Mouse (Mus musculus) thymus, adult 18-20 months (tissue): Measurements from ENCODE around the gene Car10.
"Not testable (repeated sequence)": the region's sequence is repeated elsewhere in the genome, so short reads cannot be mapped to it uniquely, and the experiment has no call there.

Experiments
- DNase-seq, 2 experiments: peaks; one replicate each; pipeline ENCODE4 v3.0.0; 2022; ENCODE audit warnings: mixed read lengths in 2 of 2

The Car10 gene

DNA sequence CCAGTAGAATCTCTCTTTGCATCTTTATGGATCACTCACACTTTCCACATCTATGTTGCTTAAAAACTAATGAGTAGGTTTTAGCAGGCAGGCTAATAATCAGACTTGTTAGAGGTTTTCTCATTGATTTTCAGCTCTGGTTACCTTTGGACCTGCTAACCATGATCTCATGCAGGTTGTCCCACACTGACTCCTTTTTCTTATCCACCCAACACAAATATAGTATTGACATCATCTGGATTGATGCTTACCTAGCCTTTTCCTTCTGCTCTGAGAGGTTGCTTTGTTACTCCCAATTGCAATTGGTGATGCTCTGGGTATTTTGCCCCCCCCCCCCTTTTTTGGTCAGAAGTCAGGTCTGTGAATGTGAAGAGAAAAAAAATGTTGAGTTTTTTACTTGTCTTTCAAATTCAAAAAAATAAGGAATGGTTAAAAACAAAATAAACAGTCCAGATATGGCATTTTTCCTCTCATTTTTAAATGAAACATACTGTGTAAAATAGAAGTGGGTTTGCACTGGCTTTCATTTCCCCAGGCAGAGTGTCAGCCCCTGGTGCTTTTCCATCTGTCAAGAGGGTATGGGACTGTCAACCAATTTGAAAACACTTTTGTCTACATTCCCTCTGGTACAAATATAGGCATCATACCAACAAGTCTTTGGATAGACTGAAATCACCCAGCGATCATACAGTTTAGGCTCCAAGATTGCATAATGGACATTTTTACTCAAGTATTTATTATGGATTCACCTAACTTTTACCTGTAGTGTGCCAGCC, 75.9 kb downstream of the Car10 start:
- DNase-seq: no peak

DNA sequence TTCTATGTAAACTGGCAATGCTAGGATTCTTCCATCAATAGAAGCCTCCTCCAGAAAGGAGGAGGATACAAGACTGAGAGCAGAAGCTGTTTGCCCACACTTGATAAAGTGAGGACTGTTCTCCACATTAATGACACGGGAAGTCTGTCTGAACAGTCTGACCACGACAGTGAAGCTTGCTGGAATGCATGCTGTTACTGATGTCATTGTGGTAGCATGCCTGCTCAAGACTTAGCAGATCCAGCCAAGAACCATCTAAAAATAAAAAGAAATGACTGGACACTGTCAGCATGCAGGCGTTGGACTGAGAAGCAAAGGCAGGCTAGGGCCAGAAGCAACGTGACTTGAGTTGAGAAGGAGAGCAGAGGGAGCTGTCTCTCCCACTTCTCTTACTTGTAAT, 87.6 kb downstream of the Car10 start:
- DNase-seq: no peak

DNA sequence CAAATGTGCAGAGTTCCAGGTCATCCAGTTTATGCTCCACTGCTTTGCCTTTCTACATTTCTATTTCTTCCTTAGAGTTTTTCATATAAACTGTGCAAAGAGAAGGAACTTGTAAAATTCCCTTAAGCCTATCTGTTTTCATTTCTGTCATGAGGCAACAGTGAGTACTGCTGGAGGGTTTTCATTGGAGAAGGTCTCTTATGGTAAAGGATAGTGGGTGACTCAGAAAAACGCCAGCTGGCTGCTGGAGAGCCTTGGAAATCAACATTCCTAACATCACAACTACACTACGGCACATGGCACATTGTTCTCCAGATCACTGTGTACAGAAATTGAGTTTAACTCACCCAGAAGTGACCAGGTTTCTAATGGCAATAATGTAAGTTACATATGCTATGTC, 88.3 kb downstream of the Car10 start:
- no peak for DNase-seq

DNA sequence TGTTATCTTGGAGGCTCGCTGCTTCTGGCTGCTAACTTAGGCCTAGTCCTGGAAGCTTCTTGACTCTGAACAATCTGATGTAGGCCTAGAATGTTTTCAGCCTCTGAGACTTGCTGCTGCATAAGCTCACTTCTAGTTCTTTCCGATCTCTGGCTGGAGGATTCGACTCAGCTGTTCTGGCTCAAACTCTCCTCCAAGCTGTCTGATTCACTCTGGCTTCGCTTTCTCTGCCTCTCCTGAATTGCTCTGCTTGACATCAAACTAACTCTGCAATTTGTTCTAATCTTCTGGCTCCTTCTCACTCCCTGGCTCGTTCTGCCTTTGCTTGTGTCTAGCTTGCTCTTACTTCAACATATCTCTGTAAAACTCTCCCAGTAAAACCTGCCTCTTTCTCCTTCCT, 90.8 kb downstream of the Car10 start:
- no peak for DNase-seq

DNA sequence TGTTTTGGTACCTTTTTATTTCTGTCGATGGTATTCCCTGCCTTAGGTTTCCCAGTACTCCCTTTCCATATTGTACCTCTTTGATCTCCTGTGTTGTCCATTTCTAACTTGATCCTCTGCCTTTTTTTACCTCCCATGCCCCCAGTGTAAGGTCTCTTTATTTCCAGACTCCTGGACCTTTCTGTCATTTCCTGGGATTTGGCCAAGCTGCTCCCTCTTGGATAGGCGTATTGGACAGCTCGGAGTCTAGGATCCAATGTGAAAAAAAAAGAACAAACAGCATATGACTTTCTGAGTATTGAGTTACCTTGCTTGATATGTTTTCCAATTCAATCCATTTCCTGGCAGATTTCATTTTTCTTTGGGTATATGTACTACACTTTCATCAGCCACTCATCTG, 102.2 kb downstream of the Car10 start:
- no peak for DNase-seq

DNA sequence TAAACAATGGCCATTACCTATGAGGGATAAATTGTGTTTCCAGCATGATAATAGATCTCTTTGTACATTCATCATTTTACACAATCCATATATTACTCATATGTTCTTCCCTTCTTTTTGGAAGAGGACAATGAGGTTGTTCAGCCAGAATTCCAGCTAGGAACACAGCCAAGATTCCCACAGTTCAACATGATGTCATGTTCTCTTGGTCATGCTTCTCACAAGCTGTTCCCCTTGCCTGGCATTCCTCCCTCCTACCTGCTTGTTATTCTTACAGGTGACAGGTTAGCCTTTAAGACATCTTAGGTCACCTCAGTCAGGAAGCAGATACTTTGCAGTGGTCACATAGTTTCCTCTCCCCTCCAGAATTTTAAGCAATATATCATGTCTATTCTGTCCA, 119.6 kb downstream of the Car10 start:
- DNase-seq: no peak

DNA sequence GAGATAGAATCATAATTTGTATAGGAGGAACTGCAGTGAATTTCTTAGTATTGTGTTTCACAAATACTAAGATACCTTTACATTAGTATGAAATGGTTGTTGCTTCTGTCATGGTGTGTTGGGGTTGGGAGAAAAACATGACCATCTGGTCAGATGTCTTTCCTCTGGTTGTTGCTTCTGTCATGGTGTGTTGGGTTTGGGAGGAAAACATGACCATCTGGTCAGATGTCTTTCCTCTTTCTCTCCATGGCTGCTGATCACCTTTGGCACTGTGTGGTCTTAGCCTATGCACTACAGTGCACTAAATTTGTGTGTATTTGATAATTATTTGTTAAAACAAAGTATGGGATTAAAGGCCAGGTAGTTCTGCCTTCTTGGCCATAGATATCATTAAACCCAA, 132.2 kb downstream of the Car10 start:
- DNase-seq: no peak

DNA sequence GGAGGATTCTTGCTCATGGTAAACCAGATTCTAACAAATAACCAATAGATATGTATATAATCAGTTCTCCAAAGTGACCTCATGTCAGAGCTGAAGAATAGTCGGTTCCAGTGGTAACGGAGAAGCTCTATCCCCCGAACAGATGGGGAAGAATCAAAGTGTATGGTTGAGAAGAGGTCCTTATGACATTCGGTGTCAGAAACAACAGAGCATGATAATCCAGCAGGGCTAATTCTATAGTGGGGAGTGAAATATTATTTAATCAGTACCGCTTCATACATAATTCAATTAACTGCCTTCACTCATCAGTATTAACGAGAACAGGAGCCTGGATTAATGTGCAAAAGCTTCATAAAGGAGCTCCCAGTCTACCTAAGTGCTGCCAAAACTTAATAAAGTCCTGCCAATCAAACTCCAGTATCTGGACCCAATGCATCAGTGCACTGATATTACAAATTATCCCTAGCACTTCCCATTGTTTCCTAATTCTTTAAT, 152.0 kb downstream of the Car10 start:
- DNase-seq: no peak

DNA sequence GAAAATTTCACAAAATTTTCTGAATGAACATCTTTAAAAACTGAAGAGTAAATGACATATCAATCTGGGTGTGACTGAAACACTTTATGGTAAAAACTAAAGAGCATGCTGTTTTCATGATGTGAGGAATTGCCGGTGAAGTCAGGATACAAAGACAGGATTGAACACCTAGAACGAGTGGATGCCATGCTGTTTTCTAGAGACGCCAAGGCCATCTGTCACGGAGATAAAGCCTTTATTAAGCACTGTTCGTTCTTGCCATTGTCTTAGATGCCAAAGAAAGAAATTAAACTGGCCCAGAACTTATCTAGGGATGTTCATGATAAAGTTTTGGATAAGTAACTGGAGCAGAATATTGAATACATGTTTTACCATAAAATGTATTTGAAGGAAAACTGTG, 153.9 kb downstream of the Car10 start:
- no peak for DNase-seq

DNA sequence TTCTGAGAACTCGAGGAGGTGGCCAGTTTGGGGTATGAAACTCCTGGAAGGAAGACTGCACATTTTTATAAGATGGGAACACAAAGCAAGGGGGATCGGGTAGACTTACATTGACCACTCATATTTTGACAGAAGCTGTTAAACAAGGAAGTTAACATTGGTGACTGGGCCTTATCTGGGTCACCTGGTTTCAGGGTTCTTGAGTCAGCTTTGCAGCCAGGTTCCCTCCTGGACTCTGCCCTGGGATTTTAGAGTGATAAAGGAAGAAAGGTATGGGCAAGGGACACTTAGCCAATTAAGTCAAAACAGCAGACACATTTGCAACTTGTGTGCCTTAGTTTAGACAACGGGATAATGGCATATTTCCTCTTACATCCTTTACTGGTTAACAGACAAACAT, 166.2 kb downstream of the Car10 start:
- DNase-seq: no peak

DNA sequence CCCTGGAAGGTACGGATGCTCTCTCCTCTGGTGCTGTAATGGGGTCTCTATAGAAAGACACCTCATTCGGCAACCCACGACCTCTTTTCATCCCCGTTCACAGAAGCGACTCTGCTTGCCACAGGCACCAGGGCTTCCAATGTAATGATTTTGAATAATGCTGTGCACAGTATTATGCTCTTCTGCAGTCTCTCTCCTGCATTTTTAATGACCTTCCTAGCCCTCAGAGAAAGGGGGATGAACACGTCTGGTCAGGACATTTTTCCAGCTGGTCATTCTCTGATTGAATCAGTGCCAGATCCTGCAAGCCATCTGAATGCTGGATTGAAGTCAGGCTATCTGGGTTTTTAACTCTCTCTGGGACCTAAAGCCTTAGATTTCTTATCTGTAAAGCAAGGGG, 174.2 kb downstream of the Car10 start:
- DNase-seq: no peak

DNA sequence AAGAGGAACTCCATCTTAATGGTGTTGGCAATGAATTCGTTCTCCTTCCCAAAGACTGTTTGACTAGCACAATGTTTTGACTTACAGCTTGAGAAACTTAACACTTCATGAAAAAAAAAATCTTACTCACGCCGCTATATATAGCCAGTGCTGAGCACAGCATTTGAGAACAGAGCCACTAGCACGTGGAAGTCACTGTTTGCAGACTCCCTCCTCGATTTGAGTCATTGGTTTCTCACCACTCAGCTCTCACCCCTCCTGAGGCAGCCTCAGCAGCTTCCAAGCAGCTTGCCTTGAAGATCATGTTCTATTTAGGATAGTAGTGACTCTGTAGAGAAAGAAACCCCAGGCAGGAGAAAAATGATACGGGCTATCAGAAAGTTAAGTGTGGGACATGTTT, 176.1 kb downstream of the Car10 start:
- DNase-seq: no peak

DNA sequence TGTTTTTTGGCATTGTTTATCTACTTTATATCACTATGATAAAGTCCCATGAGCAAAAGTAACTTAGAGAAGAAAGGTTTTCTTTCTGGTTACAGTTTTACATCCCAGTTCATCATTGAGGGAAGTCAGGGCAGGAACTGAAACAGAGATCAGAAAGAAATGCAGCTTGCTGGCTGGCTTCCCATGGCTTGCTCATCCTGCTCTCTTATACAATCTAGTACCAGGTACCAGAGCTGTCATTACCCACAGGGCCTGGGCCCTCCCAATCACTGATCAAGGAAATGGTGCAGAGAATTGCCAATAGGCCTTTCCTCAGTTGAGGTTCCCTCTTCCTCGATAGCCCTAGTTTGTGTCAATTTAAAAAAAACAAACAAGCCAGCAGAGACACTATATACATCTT, 195.8 kb downstream of the Car10 start:
- no peak for DNase-seq

DNA sequence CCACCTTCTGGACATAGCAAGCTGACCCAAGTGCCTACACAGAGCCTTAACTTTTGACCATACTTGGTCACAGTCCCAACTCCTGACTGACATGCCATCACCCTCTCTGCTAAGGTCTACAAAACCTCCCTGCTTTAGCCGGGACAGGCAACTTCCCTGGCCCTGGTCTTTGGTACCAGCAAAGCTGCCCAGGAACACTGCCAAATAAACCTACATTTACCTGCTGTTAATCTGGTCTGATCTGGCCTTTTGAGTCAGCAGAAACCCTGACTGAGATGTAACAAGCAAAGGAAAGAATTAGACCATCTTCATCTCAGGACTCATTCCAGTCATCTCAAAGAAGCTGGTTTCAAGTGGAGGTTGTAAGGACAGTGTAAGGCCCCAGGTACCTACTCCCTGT, 212.2 kb downstream of the Car10 start:
- DNase-seq: no peak

DNA sequence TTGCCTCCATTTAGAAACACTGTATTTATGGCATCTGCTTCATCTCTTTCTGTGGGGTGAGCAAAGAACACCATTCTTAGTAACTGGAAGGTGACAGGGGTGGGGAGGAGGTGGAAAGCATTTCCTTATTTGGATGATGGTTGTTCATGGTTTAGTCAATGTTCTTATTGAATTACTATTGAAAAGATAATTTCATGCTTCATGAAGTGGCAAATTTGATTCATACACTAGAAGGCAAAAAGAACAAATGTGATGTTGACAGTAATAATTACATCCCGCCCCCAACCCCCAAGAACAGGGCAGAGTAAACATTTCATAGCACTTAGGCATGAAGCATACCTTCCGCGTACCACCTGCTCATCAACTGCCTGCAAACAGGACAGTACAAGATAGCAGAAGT, 239.9 kb downstream of the Car10 start:
- DNase-seq: no peak

DNA sequence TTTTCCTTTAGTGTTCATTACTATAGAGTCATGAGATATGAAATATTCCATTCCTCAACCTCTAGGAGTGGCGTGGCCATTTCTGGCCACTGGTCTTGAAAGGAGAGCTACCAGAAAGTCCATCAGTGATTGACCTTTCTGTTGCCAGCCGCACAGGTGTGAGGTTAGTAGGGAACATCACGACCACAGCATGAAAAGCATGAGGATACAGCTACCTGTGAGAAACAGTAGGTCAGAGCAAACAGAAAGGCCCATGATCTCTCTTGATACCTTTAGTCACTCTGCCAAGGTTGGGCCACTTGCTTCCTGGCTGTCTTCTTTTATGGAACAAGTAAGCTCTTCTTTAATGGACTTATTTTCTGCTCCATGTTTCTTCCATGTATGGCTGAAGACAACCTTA, 246.1 kb downstream of the Car10 start:
- no peak for DNase-seq

DNA sequence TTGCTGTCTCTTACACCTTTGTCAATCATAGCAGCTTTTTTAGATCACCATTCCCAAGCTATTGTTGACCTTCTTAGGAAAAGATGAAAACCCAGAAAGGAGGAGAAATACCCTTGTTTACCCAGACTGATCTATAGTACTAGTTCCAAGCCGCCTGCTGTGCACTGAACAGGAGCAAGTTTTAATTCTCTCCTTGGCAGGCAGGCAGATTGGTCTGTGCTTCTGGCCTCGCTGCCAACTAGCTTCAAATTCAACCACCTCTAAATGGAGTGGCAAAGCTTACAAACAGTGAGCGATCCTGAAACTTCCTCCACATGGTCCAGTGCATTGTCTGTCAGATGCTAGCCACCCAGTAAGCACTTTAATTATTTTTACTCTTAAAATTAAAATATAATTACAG, 247.0 kb downstream of the Car10 start:
- DNase-seq: no peak

DNA sequence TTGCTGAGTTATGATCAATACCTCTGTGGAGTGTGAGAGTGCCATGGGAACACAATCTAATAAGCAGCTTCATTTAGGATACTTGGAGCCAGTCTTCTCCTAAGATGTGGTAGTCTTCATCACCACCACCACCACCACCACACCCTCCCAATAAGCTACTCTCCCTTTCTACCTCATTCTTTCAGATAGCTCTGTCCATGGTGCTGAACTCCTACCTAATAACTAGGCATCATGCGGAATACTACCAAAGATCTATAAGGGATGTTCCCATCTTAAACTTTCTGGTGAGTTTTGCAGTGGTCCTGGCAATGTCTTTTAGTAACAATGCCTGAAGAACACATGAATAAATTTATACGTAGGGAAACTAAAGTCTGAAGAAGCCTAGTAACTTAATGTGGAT, 263.7 kb downstream of the Car10 start:
- DNase-seq: no peak

DNA sequence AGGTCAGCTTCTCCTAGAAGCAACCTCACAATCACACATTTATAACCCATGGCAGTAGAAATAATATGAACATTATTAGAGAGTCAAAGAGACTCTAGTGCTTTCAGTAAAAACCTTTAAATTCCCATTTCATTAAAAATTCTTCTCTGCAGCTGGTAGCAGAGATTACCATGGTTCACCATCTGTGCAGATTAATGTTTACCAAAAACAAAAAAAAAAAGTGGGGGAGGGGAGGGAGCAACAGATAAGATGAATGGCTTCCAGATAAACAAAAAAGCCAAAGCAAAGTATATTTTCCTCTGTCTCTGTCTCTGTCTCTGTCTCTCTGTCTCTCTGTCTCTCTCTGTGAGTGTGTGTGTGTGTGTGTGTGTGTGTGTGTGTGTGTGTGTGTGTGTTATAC, 266.3 kb downstream of the Car10 start:
- DNase-seq: no peak

DNA sequence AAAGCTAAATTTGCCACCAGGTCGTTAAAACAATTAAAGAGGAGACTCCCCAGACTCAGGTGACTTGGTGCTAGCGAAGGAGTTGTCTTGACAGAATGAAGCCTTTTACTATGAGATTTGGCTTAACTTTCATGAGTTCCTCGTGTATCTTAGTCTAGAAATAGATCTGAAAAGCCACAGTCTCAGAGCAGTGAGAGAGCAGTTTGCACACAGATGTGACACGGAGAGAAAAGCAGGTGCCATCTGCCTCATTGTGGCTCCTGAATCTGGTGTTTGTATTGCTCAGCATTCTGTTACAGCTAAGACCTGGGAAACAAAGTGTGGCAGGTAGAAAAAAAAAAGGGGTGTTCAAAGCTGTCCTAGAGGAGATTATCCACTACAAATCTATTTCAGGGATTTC, 269.4 kb downstream of the Car10 start:
- no peak for DNase-seq

DNA sequence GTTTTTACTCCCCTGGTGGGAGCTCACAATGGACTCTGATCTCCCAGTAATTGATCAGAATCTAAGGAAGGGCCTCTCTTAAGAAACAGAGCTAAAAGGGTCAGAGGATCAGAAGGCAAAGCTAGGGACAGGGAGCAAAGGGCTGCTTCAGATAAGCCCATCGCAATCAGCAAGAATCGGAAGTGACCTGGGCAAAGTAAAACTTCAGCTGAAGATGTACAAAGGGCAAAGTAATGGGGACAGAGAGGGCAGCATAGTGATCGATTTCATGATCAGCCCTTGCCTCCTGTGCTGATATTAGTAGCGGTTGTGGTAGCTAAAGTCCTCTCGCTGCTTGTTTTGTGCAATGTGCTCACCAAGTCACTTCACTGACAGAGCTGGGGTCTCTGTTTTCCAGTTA, 269.9 kb downstream of the Car10 start:
- DNase-seq: no peak

DNA sequence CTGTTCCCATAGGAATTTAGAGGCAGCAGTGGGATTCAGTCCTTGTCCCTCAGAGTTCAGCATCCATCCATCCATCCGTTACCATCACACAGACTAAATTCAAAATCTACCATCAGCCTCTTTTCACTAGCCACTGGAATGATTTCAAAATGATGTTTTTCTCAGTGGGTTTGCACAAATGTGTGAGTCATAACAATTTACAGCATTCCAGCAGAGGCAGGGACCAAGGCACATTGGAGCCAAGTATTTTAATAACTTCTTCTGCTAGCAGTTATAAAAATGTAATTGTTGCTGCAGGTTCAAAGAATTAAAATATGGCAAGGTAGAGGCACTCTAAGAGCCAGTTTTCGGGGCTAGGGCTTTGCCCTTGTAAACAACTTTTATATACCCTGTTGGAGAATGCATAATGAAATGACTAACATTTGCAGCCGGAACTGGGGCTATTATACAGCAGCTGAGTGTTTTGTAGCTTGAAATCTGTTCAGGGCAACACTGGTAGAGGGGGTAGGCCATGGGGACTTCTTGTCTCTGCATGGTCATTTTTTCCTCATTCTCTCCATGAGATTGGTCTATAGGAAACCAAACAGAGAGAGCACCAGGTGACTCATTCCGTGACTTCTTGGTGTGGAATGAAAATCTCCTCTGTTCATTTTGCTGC, 276.0 kb downstream of the Car10 start:
- no peak for DNase-seq

DNA sequence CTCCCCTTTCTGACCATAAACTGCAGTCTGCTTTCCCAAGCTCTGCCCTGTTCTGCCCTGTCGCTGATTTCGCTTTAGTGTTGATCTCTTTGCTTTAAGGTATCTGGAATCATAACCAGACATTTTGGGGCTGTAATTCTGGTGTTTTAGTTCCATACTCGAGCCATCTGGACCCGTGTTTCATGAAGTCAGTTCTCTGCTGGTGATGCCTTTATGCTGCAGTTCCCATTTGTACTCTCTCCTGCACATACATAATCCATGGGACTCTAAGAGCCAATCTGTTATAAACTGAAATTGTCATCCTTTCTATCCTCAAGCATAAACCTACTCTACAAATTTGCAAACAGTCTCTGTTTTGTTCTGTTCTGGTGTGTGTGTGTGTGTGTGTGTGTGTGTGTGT, 293.3 kb downstream of the Car10 start:
- DNase-seq: no peak

DNA sequence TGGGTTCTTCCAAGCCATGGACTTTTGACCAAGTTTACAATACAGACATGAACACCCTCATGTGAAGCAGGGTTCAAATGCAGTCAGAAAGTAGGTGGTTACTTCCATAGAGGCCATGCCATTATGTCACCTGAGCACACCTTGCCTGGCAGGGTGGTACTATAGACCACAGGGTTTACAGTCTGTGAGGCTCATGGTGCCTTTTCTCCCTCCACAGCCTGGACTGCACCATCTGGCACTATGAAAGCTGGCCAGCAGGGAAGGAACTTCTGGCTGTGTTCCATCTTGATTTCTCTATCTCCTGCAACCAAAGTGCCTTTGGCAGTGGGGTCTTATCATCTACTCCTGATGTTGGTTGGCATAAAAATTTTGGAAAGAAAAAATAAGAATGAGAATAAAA, 295.5 kb downstream of the Car10 start:
- not testable (repeated sequence) for DNase-seq

DNA sequence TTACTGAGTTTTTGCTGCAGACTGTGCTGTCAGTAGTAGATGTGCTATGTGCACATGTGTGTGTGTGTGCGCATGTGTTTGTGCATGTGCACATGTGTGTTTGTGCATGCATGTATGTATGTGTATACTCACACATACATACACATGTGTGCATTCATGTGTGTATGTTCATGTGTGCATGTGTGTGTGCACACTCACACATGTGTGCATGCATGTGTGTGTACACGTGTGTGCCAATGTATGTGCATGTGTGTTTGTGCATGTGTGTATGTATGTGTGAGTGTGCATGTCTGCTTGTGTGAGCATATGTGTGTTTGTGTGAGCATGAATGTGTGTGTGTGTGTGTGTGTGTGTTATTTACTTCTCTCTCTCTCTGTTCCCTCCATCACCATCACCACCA, 298.5 kb downstream of the Car10 start:
- DNase-seq: no peak
